Mouse (Mus musculus) left cerebral cortex, postnatal 4 days (tissue): ENCODE measurements around the gene Dnajc16. TPM values are rescaled to one million over a fixed set of nuclear protein-coding genes. Genes with fewer than 3 reads are reported as not detected.
A peak's percentile ranks its signal among the peaks of the same experiment; 100 is the strongest.

Source experiments
- DNase-seq: peaks from one replicate; pipeline ENCODE4 v3.0.0-alpha.2; 2022
- intact Hi-C: fragments of 180-260 bp; cut with DNase I; formaldehyde crosslinking; loops from one replicate; pipeline ENCODE4 v1.15.1; 2025
- total RNA-seq, 2 experiments: library from RNA; stranded (reverse); gene quantifications; 2 replicates each; pipeline ENCODE4 v1.2.3; 2021

Dnajc16 gene
- total RNA-seq, 2 experiments from 2014 or later = 22.4 to 27.9 TPM

GRCm38 (mm10) chr4:141729266-141729665, 61.5 kb downstream of the Dnajc16 start:
- intact Hi-C loops = no loop called here
- no peak for DNase-seq

GRCm38 (mm10) chr4:141725738-141726137, 65.0 kb downstream of the Dnajc16 start:
- intact Hi-C loops = no loop called here
- no peak for DNase-seq

GRCm38 (mm10) chr4:141725277-141725676, 65.5 kb downstream of the Dnajc16 start:
- intact Hi-C loops = no loop called here
- DNase-seq = no peak

GRCm38 (mm10) chr4:141724594-141724993, 66.1 kb downstream of the Dnajc16 start:
- intact Hi-C loops = no loop called here
- DNase-seq = no peak

- intact Hi-C loops = no loop called here
- DNase-seq = no peak
Measured at GRCm38 (mm10) chr4:141723673-141724068, 67.1 kb downstream of the Dnajc16 start.

- intact Hi-C loops = no loop called here
- DNase-seq = peak; percentile 93
Measured at GRCm38 (mm10) chr4:141722731-141723672, 67.7 kb downstream of the Dnajc16 start, which contains the start of gene Ddi2. Ddi2 (minus strand) TSS chr4:141723419.

GRCm38 (mm10) chr4:141721961-141722360, 68.8 kb downstream of the Dnajc16 start:
- intact Hi-C loops = no loop called here
- no peak for DNase-seq

GRCm38 (mm10) chr4:141720761-141721523, 69.8 kb downstream of the Dnajc16 start:
- DNase-seq = no peak
- intact Hi-C loops = no loop called here

- intact Hi-C loops = no loop called here
- no peak for DNase-seq
Measured at GRCm38 (mm10) chr4:141719304-141719703, 71.4 kb downstream of the Dnajc16 start.

GRCm38 (mm10) chr4:141717633-141718032, 73.1 kb downstream of the Dnajc16 start:
- intact Hi-C loops = loop anchor here (2.0 kb wide), 1 partner anchor 63 kb away; no protein-coding TSS in a partner anchor
- no peak for DNase-seq

- no peak for DNase-seq
- intact Hi-C loops = no loop called here
Measured at GRCm38 (mm10) chr4:141715027-141715426, 75.7 kb downstream of the Dnajc16 start.

GRCm38 (mm10) chr4:141713598-141714142, 77.1 kb downstream of the Dnajc16 start:
- DNase-seq = no peak
- intact Hi-C loops = no loop called here

GRCm38 (mm10) chr4:141711250-141711649, 79.5 kb downstream of the Dnajc16 start:
- DNase-seq = no peak
- intact Hi-C loops = no loop called here

Other genes starting within 250 kb of the Dnajc16 start
- 10 to 100 TPM; 19.8 to 23.8 TPM for gene Fblim1, start 184.8 kb downstream of the Dnajc16 start, total RNA-seq
- gene Tmem82, start 172.3 kb downstream of the Dnajc16 start, total RNA-seq = under 1 TPM; 0.38 to 0.46 TPM
- 1 to 10 TPM; 1.1 to 1.7 TPM for gene Slc25a34, start 167.1 kb downstream of the Dnajc16 start, total RNA-seq
- 10 to 100 TPM; 44.1 to 51.1 TPM for gene Plekhm2, start 126.0 kb downstream of the Dnajc16 start, total RNA-seq
- 1 to 10 TPM in 1 of 2 experiments, under 1 TPM in 1; 0.42 to 2.2 TPM for gene Rsc1a1, start 105.3 kb downstream of the Dnajc16 start, total RNA-seq
- 10 to 100 TPM; 26.3 to 26.7 TPM for gene Ddi2, start 67.5 kb downstream of the Dnajc16 start, total RNA-seq
- gene Agmat, start 44.3 kb downstream of the Dnajc16 start, total RNA-seq = not detected
- gene Casp9, start 2.7 kb upstream of the Dnajc16 start, total RNA-seq = 10 to 100 TPM; 26.9 to 29.7 TPM
- not detected for gene Cela2a, start 35.2 kb upstream of the Dnajc16 start, total RNA-seq
- not detected for gene Ctrc, start 55.4 kb upstream of the Dnajc16 start, total RNA-seq
- gene Efhd2, start 84.0 kb upstream of the Dnajc16 start, total RNA-seq = 10 to 100 TPM; 29.5 to 31.8 TPM
- 1 to 10 TPM in 1 of 2 experiments, under 1 TPM in 1; 0.90 to 1.1 TPM for gene Fhad1, start 224.2 kb upstream of the Dnajc16 start, total RNA-seq